Mouse (Mus musculus): ENCODE data around the gene Atxn7l1. TPM values are rescaled to one million over a fixed set of nuclear protein-coding genes. Genes with fewer than 3 reads are reported as not detected.

Gene Atxn7l1
- polyA plus RNA-seq, 1 experiment from 2014 or later: 17.0 TPM

DNA sequence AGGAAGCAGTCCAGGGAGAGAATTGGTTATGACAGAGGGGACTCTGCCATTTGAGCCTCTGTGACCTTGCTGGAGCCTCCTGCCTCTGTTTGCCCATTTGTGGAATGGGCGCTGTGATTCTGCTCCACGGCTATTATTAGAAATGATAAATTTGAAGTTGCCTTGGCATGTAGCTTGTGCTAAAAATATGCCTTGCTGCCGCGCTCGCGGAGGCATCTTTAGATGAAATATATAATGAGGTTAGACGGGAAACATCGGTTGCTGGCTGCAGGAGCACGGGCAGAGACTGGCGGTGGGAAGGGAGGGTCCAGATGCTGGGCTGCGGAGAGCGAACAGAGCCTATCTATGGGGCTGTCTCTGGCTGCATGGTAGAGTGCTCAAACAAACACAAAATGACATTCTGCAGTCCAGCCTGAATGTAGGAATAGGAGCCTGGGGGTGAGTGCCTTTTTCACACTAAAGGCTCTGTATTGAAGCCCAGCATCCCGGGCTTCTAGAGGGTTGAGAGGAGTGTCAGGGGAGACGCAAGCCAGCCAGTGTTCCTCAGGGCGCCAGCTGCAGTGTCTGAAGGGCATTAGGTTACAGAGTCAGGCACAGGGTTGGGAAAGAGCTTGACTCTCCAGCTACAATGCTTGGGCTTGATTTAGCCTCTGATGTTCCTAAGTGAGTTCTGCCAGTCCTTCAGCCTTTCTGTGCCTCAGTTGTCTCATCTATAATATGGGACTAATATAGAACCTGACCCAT is 96.8 kb downstream of the Atxn7l1 start:
- H3K4me3 ChIP-seq (ENCODE audit: low read depth, low read length): no peak overlapping the region
- no peak overlapping the region for H3K4me2 ChIP-seq
- 84% methylated on average over 15 of the region's 15 CpGs for WGBS
- no peaks in the 10 kb centered on the region for H3K36me3 ChIP-seq (ENCODE audit: control insufficient read depth, insufficient read depth, low read length)
- H3K9me3 ChIP-seq (ENCODE audit: control insufficient read depth, low read length): no peaks in the 10 kb centered on the region
- no peaks in the 10 kb centered on the region for H3K27me3 ChIP-seq (ENCODE audit: control insufficient read depth, insufficient read depth, low read length)
- no peaks in the 10 kb centered on the region for H3K4me1 ChIP-seq (ENCODE audit: control insufficient read depth, insufficient read depth, low read length)
- DNase-seq (ENCODE audit: low spot score, missing footprints) (no peak), ATAC-seq (ENCODE audit: low FRiP score) (no peak)
- H3K27ac ChIP-seq (ENCODE audit: low read depth, low read length): no peak overlapping the region
- no peak overlapping the region for H3K9ac ChIP-seq (ENCODE audit: low read length)

DNA sequence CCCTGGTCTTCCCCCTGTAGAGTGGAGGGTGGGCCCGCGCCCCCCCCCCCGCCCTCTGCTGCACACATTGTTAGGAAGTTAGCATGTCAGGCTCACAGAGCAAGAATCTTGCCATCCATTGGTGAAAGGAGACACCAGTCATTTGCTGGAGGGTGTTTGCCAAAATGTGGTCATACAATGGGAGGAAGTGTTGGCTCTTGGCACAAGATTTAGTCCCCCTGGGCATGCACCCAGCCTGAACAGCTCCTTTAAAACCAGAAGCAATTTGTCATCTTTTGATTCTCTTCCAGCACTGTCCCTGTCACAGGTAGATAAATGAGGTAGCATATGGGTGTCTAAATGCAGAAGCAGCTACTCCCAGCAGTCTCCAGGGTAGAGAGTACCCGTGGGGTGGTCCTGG is 98.0 kb downstream of the Atxn7l1 start:
- no peak for DNase-seq (ENCODE audit: low spot score, missing footprints)
- Histone ChIP-seq H3K4me3 (ENCODE audit: low read depth, low read length) (no peak overlapping the region), H3K9me3 (ENCODE audit: control insufficient read depth, low read length) (no peaks in the 10 kb centered on the region), H3K4me1 (ENCODE audit: control insufficient read depth, insufficient read depth, low read length) (no peaks in the 10 kb centered on the region), H3K27me3 (ENCODE audit: control insufficient read depth, insufficient read depth, low read length) (no peaks in the 10 kb centered on the region), H3K27ac (ENCODE audit: low read depth, low read length) (no peak overlapping the region), H3K9ac (ENCODE audit: low read length) (no peak overlapping the region), H3K4me2 (no peak overlapping the region), H3K36me3 (ENCODE audit: control insufficient read depth, insufficient read depth, low read length) (no peaks in the 10 kb centered on the region)
- no peak for ATAC-seq (ENCODE audit: low FRiP score)
- WGBS: 90% methylated on average over 4 of the region's 4 CpGs

GRCm38 (mm10) chr12:33246878-33247277 is 99.4 kb downstream of the Atxn7l1 start:
- Histone ChIP-seq H3K4me1 (ENCODE audit: control insufficient read depth, insufficient read depth, low read length) (no peaks in the 10 kb centered on the region), H3K27ac (ENCODE audit: low read depth, low read length) (no peak overlapping the region)
- no peak for DNase-seq (ENCODE audit: low spot score, missing footprints)

GRCm38 (mm10) chr12:33250197-33250596 is 102.7 kb downstream of the Atxn7l1 start:
- H3K9me3 ChIP-seq (ENCODE audit: control insufficient read depth, low read length): no peaks in the 10 kb centered on the region
- no peak overlapping the region for H3K4me3 ChIP-seq (ENCODE audit: low read depth, low read length)
- H3K36me3 ChIP-seq (ENCODE audit: control insufficient read depth, insufficient read depth, low read length): no peaks in the 10 kb centered on the region
- H3K4me2 ChIP-seq: no peak overlapping the region
- H3K4me1 ChIP-seq (ENCODE audit: control insufficient read depth, insufficient read depth, low read length): no peaks in the 10 kb centered on the region; the same call in 1 of the 2 replicates
- no peak for DNase-seq (ENCODE audit: low spot score, missing footprints)
- no peaks in the 10 kb centered on the region for H3K27me3 ChIP-seq (ENCODE audit: control insufficient read depth, insufficient read depth, low read length)
- no peak overlapping the region for H3K27ac ChIP-seq (ENCODE audit: low read depth, low read length)
- no peak for ATAC-seq (ENCODE audit: low FRiP score)
- 94% methylated on average over 5 of the region's 6 CpGs for WGBS
- H3K9ac ChIP-seq (ENCODE audit: low read length): no peak overlapping the region

More at GRCm38 (mm10) chr12:33246878-33247277, 99.4 kb downstream of the Atxn7l1 start:
- Histone ChIP-seq H3K4me3 (ENCODE audit: low read depth, low read length) (no peak overlapping the region), H3K36me3 (ENCODE audit: control insufficient read depth, insufficient read depth, low read length) (no peaks in the 10 kb centered on the region), H3K9me3 (ENCODE audit: control insufficient read depth, low read length) (no peaks in the 10 kb centered on the region), H3K4me2 (no peak overlapping the region), H3K9ac (ENCODE audit: low read length) (no peak overlapping the region), H3K27me3 (ENCODE audit: control insufficient read depth, insufficient read depth, low read length) (no peaks in the 10 kb centered on the region)
- 72% methylated on average over 8 of the region's 8 CpGs for WGBS
- ATAC-seq (ENCODE audit: low FRiP score): no peak

DNA sequence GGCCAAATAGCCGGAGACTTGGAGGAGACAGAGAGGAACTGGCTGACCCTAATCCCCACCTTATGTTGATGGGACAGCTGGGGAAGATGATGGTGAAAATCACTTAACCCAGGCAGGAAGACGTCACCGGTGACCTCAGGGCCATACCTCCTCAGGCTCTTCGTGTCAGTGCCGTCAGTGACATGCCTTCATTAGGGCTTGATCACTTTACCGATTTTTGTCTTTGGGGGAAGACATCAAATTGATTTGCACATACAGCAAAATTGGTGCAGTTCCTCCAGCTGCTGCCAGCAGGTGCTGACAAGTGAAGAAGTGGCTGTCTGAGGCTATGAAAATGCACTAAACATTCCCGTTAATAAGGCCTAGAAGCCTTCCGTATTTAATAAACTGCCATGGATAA is 103.9 kb downstream of the Atxn7l1 start:
- ATAC-seq (ENCODE audit: low FRiP score) (0 out of 2 replicates have a peak, but pooled peaks have one; percentile 45), DNase-seq (ENCODE audit: low spot score, missing footprints) (no peak)
- H3K9ac ChIP-seq (ENCODE audit: low read length): no peak overlapping the region
- no peak overlapping the region for H3K4me2 ChIP-seq
- no peaks in the 10 kb centered on the region for H3K36me3 ChIP-seq (ENCODE audit: control insufficient read depth, insufficient read depth, low read length)
- H3K4me1 ChIP-seq (ENCODE audit: control insufficient read depth, insufficient read depth, low read length): no peaks in the 10 kb centered on the region; the same call in 1 of the 2 replicates
- H3K27ac ChIP-seq (ENCODE audit: low read depth, low read length): no peak overlapping the region
- no peaks in the 10 kb centered on the region for H3K27me3 ChIP-seq (ENCODE audit: control insufficient read depth, insufficient read depth, low read length)
- H3K9me3 ChIP-seq (ENCODE audit: control insufficient read depth, low read length): no peaks in the 10 kb centered on the region
- H3K4me3 ChIP-seq (ENCODE audit: low read depth, low read length): no peak overlapping the region
- 78% methylated on average over 8 of the region's 8 CpGs for WGBS

GRCm38 (mm10) chr12:33252621-33253020 is 105.1 kb downstream of the Atxn7l1 start:
- Histone ChIP-seq H3K36me3 (ENCODE audit: control insufficient read depth, insufficient read depth, low read length) (no peaks in the 10 kb centered on the region), H3K27me3 (ENCODE audit: control insufficient read depth, insufficient read depth, low read length) (no peaks in the 10 kb centered on the region), H3K9ac (ENCODE audit: low read length) (no peak overlapping the region), H3K4me3 (ENCODE audit: low read depth, low read length) (no peak overlapping the region), H3K4me1 (ENCODE audit: control insufficient read depth, insufficient read depth, low read length) (no peaks in the 10 kb centered on the region; the same call in 1 of the 2 replicates), H3K4me2 (no peak overlapping the region), H3K27ac (ENCODE audit: low read depth, low read length) (no peak overlapping the region; the same call in 1 of the 2 replicates), H3K9me3 (ENCODE audit: control insufficient read depth, low read length) (no peaks in the 10 kb centered on the region)
- ATAC-seq (ENCODE audit: low FRiP score) (no peak), DNase-seq (ENCODE audit: low spot score, missing footprints) (no peak)
- WGBS: 82% methylated on average over 6 of the region's 6 CpGs

DNA sequence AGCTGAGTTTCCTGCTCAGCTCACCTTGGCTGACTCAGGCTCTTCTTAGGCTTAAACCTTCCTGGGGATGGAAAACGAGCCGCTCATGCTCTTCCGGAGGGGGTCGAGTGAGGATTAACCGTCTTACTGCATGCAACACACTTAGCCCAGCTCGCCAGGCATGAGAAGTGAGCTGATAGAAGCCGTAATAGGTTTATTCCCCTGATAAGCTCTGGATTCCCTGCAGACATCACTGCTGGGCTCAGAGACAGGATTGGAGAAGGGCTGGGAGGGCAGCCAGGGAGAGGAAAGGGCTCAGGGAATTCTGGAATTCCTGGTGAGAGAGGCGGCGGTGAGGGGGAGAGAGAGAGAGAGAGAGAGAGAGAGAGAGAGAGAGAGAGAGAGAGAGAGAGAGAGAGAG is 105.7 kb downstream of the Atxn7l1 start:
- ATAC-seq (ENCODE audit: low FRiP score): no peak

GRCm38 (mm10) chr12:33255256-33255655 is 107.8 kb downstream of the Atxn7l1 start:
- Histone ChIP-seq H3K4me3 (ENCODE audit: low read depth, low read length) (no peak overlapping the region), H3K9ac (ENCODE audit: low read length) (no peak overlapping the region), H3K36me3 (ENCODE audit: control insufficient read depth, insufficient read depth, low read length) (no peaks in the 10 kb centered on the region), H3K4me2 (no peak overlapping the region), H3K27ac (ENCODE audit: low read depth, low read length) (no peak overlapping the region), H3K4me1 (ENCODE audit: control insufficient read depth, insufficient read depth, low read length) (no peaks in the 10 kb centered on the region; the same call in 1 of the 2 replicates), H3K27me3 (ENCODE audit: control insufficient read depth, insufficient read depth, low read length) (no peaks in the 10 kb centered on the region), H3K9me3 (ENCODE audit: control insufficient read depth, low read length) (no peaks in the 10 kb centered on the region)
- 89% methylated on average over 2 of the region's 2 CpGs for WGBS
- no peak for DNase-seq (ENCODE audit: low spot score, missing footprints)
- ATAC-seq (ENCODE audit: low FRiP score): no peak

More for the DNA sequence above, 105.7 kb downstream of the Atxn7l1 start:
- 43% methylated on average over 9 of the region's 9 CpGs for WGBS
- no peak overlapping the region for H3K27ac ChIP-seq (ENCODE audit: low read depth, low read length)
- no peaks in the 10 kb centered on the region; the same call in 1 of the 2 replicates for H3K4me1 ChIP-seq (ENCODE audit: control insufficient read depth, insufficient read depth, low read length)
- no peaks in the 10 kb centered on the region for H3K36me3 ChIP-seq (ENCODE audit: control insufficient read depth, insufficient read depth, low read length)
- no peak overlapping the region for H3K9ac ChIP-seq (ENCODE audit: low read length)
- no peaks in the 10 kb centered on the region for H3K9me3 ChIP-seq (ENCODE audit: control insufficient read depth, low read length)
- H3K27me3 ChIP-seq (ENCODE audit: control insufficient read depth, insufficient read depth, low read length): no peaks in the 10 kb centered on the region
- H3K4me2 ChIP-seq: no peak overlapping the region
- H3K4me3 ChIP-seq (ENCODE audit: low read depth, low read length): no peak overlapping the region
- no peak for DNase-seq (ENCODE audit: low spot score, missing footprints)

DNA sequence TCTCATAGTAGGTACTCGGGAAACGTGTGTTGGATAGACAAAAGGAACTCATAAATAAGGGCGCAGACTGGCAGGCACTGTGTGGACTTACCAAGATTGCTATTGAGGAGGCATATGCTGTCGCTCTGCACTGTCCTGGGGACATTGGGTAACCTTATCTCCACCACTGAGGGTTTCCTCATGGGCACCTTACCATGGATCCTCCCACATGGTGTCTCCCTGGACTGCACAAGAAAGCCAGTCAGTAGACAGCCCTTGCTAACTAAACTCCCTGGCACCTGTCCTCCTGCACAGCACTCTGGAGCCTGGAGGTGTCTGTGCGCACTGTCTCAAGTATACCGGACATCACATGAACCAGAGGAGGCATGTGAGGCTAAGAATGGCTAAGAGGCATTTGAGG is 108.9 kb downstream of the Atxn7l1 start:
- Histone ChIP-seq H3K27ac (ENCODE audit: low read depth, low read length) (no peak overlapping the region), H3K27me3 (ENCODE audit: control insufficient read depth, insufficient read depth, low read length) (no peaks in the 10 kb centered on the region), H3K4me3 (ENCODE audit: low read depth, low read length) (no peak overlapping the region), H3K4me2 (no peak overlapping the region), H3K36me3 (ENCODE audit: control insufficient read depth, insufficient read depth, low read length) (no peaks in the 10 kb centered on the region), H3K9ac (ENCODE audit: low read length) (no peak overlapping the region), H3K9me3 (ENCODE audit: control insufficient read depth, low read length) (no peaks in the 10 kb centered on the region), H3K4me1 (ENCODE audit: control insufficient read depth, insufficient read depth, low read length) (no peaks in the 10 kb centered on the region; the same call in 1 of the 2 replicates)
- WGBS: 91% methylated on average over 6 of the region's 6 CpGs
- DNase-seq (ENCODE audit: low spot score, missing footprints) (no peak), ATAC-seq (ENCODE audit: low FRiP score) (no peak)
